Mouse (Mus musculus) testis, adult 2 months (tissue): ENCODE data around the gene Ttc21a.

Experiments
- CTCF ChIP-seq: fragments of 200-500 bp; IDR thresholded peaks from 2 replicates; pipeline ENCODE4 v1.5.1; 2012; ENCODE audit warnings: low read depth, mild to moderate bottlenecking, inconsistent platforms, low read length, moderate library complexity; ENCODE audit not compliant: control insufficient read depth, insufficient read depth, insufficient replicate concordance
- POLR2A ChIP-seq: fragments of 200-500 bp; IDR thresholded peaks from 2 replicates; pipeline ENCODE4 v1.6.1; 2012; ENCODE audit warnings: low read depth, mild to moderate bottlenecking, inconsistent platforms, low read length, moderate library complexity; ENCODE audit not compliant: control insufficient read depth

GRCm38 (mm10) chr9:120007833-120008232, 70.4 kb downstream of the Ttc21a start:
- no peak for TF ChIP-seq CTCF
- TF ChIP-seq POLR2A: no peak
